Mouse (Mus musculus): ENCODE measurements around the gene Inhbe. TPM values are rescaled to one million over a fixed set of nuclear protein-coding genes. Genes with fewer than 3 reads are reported as not detected.

Inhbe gene
- polyA plus RNA-seq, 1 experiment from 2014 or later, result not detected

DNA sequence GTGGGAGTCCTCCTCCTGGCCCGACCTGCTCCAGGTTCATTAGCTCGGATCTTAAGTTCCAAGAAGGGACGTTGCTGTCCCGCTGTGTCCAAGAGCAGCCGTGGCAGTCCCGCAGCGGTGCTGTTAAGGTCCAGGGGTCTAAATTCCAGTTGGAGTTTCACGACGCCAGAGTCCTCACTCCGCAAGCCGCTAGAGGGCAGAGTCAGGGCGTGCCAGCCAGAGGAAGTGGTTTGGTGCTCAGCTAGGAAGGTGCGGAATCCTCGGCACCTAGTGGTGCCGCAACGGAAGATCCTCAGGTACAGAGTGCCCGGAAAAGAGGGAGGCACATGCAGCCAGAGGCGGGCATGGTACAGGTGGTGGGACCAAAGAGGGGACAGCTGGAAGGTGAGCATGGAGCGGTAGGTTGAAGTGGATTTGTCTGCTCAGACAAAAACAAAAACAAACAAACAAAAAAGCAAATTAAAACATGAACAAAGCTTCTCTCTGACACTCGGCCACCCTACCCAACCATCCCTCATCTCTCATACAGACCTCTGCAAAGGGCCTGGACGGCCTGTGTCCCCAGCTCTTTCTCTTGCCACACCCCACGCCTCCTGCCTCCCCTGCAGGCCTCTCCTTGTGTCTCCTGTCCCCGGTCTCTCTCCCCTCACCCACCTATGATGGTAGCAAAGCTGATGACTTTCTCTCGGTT, 3.5 kb downstream of the Inhbe start:
- peaks cover 11% of the 10 kb centered on the region for H3K27me3 ChIP-seq (ENCODE audit: control insufficient read depth, insufficient read depth, low read length)
- no peaks in the 10 kb centered on the region for H3K36me3 ChIP-seq (ENCODE audit: control insufficient read depth, insufficient read depth, low read length)
- 12% methylated on average over 24 of the region's 24 CpGs for WGBS (ENCODE audit: insufficient replicate concordance)
- peak overlapping the region; percentile 65 for H3K4me2 ChIP-seq
- no peaks in the 10 kb centered on the region for H3K9me3 ChIP-seq (replicated peaks; ENCODE audit: control insufficient read depth, low read length)
- H3K27ac ChIP-seq (ENCODE audit: low read depth, low read length), result no peak overlapping the region
- ATAC-seq (replicated peaks; ENCODE audit: insufficient number of reproducible peaks, low FRiP score, low TSS enrichment), result peak; percentile 70
- peak overlapping the region; percentile 59; the same call in 1 of the 2 replicates for H3K9ac ChIP-seq (ENCODE audit: low read depth, low read length)
- H3K4me1 ChIP-seq (ENCODE audit: control insufficient read depth, insufficient read depth, low read length), result no peaks in the 10 kb centered on the region
- peak overlapping the region; percentile 18; the same call in 1 of the 2 replicates for H3K4me3 ChIP-seq (ENCODE audit: low read depth, low read length)

GRCm38 (mm10) chr10:127349810-127350209, 4.4 kb downstream of the Inhbe start:
- Histone ChIP-seq H3K36me3 (ENCODE audit: control insufficient read depth, insufficient read depth, low read length) (no peaks in the 10 kb centered on the region), H3K4me1 (ENCODE audit: control insufficient read depth, insufficient read depth, low read length) (no peaks in the 10 kb centered on the region), H3K27me3 (ENCODE audit: control insufficient read depth, insufficient read depth, low read length) (peaks cover 11% of the 10 kb centered on the region), H3K27ac (ENCODE audit: low read depth, low read length) (no peak overlapping the region), H3K4me3 (ENCODE audit: low read depth, low read length) (no peak overlapping the region), H3K9ac (ENCODE audit: low read depth, low read length) (no peak overlapping the region), H3K9me3 (replicated peaks; ENCODE audit: control insufficient read depth, low read length) (no peaks in the 10 kb centered on the region), H3K4me2 (no peak overlapping the region)
- no peak for ATAC-seq (replicated peaks; ENCODE audit: insufficient number of reproducible peaks, low FRiP score, low TSS enrichment)
- WGBS (ENCODE audit: insufficient replicate concordance), result 67% methylated on average over 8 of the region's 8 CpGs

DNA sequence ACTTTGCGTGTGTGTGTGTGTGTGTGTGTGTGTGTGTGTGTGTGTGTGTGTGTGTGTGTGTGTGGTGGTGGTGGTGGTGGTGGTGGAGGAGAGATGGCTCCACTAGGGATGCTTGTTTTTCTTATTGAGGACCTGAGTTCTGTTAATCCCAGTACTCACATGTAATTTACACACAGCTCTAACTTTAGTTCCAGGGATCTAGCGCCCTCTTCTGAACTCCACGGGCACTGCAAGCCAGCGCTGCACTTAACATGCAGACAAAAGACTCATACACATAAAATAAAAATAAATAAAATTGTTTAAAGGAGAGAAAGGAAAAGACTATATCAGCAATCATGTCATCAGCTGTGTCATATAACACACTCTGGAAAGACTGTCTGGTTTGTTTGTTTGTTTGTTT, 5.3 kb downstream of the Inhbe start:
- no peaks in the 10 kb centered on the region for H3K9me3 ChIP-seq (replicated peaks; ENCODE audit: control insufficient read depth, low read length)
- H3K4me1 ChIP-seq (ENCODE audit: control insufficient read depth, insufficient read depth, low read length), result no peaks in the 10 kb centered on the region
- peaks cover 9% of the 10 kb centered on the region; the same call in 1 of the 2 replicates for H3K27me3 ChIP-seq (ENCODE audit: control insufficient read depth, insufficient read depth, low read length)
- no peaks in the 10 kb centered on the region for H3K36me3 ChIP-seq (ENCODE audit: control insufficient read depth, insufficient read depth, low read length)
- ATAC-seq (replicated peaks; ENCODE audit: insufficient number of reproducible peaks, low FRiP score, low TSS enrichment), result no peak
- 69% methylated on average over 4 of the region's 4 CpGs for WGBS (ENCODE audit: insufficient replicate concordance)
- H3K4me2 ChIP-seq, result no peak overlapping the region
- H3K4me3 ChIP-seq (ENCODE audit: low read depth, low read length), result no peak overlapping the region
- H3K9ac ChIP-seq (ENCODE audit: low read depth, low read length), result no peak overlapping the region
- no peak overlapping the region for H3K27ac ChIP-seq (ENCODE audit: low read depth, low read length)

- WGBS (ENCODE audit: insufficient replicate concordance), result 82% methylated on average over 3 of the region's 3 CpGs
- H3K4me1 ChIP-seq (ENCODE audit: control insufficient read depth, insufficient read depth, low read length), result peaks cover 6% of the 10 kb centered on the region; the same call in 1 of the 2 replicates
- no peak overlapping the region for H3K4me2 ChIP-seq
- no peak for ATAC-seq (replicated peaks; ENCODE audit: insufficient number of reproducible peaks, low FRiP score, low TSS enrichment)
- H3K27me3 ChIP-seq (ENCODE audit: control insufficient read depth, insufficient read depth, low read length), result peaks cover 11% of the 10 kb centered on the region
- no peak overlapping the region for H3K27ac ChIP-seq (ENCODE audit: low read depth, low read length)
- H3K9me3 ChIP-seq (replicated peaks; ENCODE audit: control insufficient read depth, low read length), result no peaks in the 10 kb centered on the region
- H3K36me3 ChIP-seq (ENCODE audit: control insufficient read depth, insufficient read depth, low read length), result no peaks in the 10 kb centered on the region
- H3K9ac ChIP-seq (ENCODE audit: low read depth, low read length), result no peak overlapping the region
- no peak overlapping the region for H3K4me3 ChIP-seq (ENCODE audit: low read depth, low read length)
Measured at GRCm38 (mm10) chr10:127346173-127346572, 8.0 kb downstream of the Inhbe start.

- Histone ChIP-seq H3K4me2 (no peak overlapping the region), H3K4me3 (ENCODE audit: low read depth, low read length) (no peak overlapping the region), H3K36me3 (ENCODE audit: control insufficient read depth, insufficient read depth, low read length) (no peaks in the 10 kb centered on the region), H3K9me3 (replicated peaks; ENCODE audit: control insufficient read depth, low read length) (no peaks in the 10 kb centered on the region), H3K9ac (ENCODE audit: low read depth, low read length) (no peak overlapping the region), H3K4me1 (ENCODE audit: control insufficient read depth, insufficient read depth, low read length) (peaks cover 21% of the 10 kb centered on the region), H3K27ac (ENCODE audit: low read depth, low read length) (no peak overlapping the region), H3K27me3 (ENCODE audit: control insufficient read depth, insufficient read depth, low read length) (peaks cover 22% of the 10 kb centered on the region)
- ATAC-seq (replicated peaks; ENCODE audit: insufficient number of reproducible peaks, low FRiP score, low TSS enrichment), result no peak
- 69% methylated on average over 3 of the region's 3 CpGs for WGBS (ENCODE audit: insufficient replicate concordance)
Measured at GRCm38 (mm10) chr10:127343029-127343428, 11.2 kb downstream of the Inhbe start.

DNA sequence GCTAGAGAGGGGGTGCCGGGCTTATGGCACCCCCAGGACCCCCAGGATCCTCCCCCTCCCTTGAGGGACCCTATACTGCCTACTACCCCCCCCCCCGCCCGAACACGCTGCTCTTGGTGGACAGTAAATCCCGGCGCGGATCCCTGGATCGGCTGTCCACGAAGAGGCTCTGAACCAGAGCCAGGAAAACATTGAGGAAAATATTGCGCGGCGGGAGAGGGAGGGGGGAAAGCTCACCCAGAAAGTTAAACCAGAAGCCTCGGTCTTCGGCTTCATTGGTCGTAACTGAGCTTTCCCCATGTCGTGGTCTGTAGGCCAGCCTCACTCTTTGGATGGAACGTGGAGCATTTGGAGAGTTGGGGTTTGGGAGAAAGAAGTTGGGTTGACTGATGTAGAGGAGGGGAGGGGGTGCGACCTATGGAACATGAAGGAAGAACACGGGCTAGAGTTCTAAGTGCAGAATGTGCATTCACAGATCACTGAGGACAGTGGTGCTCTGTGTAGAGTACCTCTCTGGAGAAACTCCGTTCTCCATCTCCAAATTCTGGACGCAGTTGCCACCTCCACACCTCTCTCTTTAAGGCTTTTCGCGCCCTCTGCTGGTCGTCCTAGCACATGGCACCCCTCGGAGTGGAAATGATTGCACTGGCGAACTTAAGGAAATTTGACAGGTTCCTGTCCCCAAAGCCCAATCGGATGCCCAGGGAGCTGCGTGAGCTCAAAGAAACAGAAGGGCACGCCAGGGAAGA, 12.1 kb downstream of the Inhbe start, which contains the start of gene Gli1:
Gene Gli1 (minus strand): TSS at position 84 of the 749 bp plus-strand sequence.
- H3K27ac ChIP-seq (ENCODE audit: low read depth, low read length), result peak within 1 kb of the TSS; percentile 15; the same call in 1 of the 2 replicates
- WGBS (ENCODE audit: insufficient replicate concordance), result under 1% methylated on average over 29 of the region's 29 CpGs
- no peaks in the 10 kb centered on the region for H3K36me3 ChIP-seq (ENCODE audit: control insufficient read depth, insufficient read depth, low read length)
- peak within 1 kb of the TSS; percentile 16; the same call in 1 of the 2 replicates for H3K9ac ChIP-seq (ENCODE audit: low read depth, low read length)
- H3K4me3 ChIP-seq (ENCODE audit: low read depth, low read length), result peak within 1 kb of the TSS; percentile 49
- H3K4me2 ChIP-seq, result peak within 1 kb of the TSS; percentile 93
- no peaks in the 10 kb centered on the region for H3K9me3 ChIP-seq (replicated peaks; ENCODE audit: control insufficient read depth, low read length)
- no peak; the same call in 1 of the 2 replicates for ATAC-seq (replicated peaks; ENCODE audit: insufficient number of reproducible peaks, low FRiP score, low TSS enrichment)
- peaks cover 21% of the 10 kb centered on the region for H3K4me1 ChIP-seq (ENCODE audit: control insufficient read depth, insufficient read depth, low read length)
- H3K27me3 ChIP-seq (ENCODE audit: control insufficient read depth, insufficient read depth, low read length), result peaks cover 22% of the 10 kb centered on the region

DNA sequence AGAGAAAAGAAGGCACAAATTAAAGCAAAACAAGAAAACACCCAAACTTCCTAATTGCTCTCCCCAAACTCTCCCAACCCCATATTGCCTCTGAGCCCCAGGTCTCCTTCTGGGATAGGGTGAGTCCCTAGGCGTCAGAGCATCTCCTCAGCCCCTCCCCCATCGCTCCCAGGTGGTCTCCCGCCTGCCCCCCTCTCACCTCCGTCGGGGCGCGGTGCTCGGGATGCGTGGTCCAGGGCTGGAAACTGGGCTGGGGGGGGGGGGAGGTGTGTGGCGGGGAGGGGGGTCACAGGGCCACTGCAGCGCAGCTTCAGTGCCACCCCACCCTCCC, 12.9 kb downstream of the Inhbe start:
- Histone ChIP-seq H3K36me3 (ENCODE audit: control insufficient read depth, insufficient read depth, low read length) (no peaks in the 10 kb centered on the region), H3K4me3 (ENCODE audit: low read depth, low read length) (peak overlapping the region; percentile 49), H3K9me3 (replicated peaks; ENCODE audit: control insufficient read depth, low read length) (no peaks in the 10 kb centered on the region), H3K27ac (ENCODE audit: low read depth, low read length) (peak overlapping the region; percentile 15; the same call in 1 of the 2 replicates), H3K27me3 (ENCODE audit: control insufficient read depth, insufficient read depth, low read length) (peaks cover 22% of the 10 kb centered on the region), H3K4me2 (peak overlapping the region; percentile 93), H3K9ac (ENCODE audit: low read depth, low read length) (no peak overlapping the region), H3K4me1 (ENCODE audit: control insufficient read depth, insufficient read depth, low read length) (peaks cover 21% of the 10 kb centered on the region)
- ATAC-seq (replicated peaks; ENCODE audit: insufficient number of reproducible peaks, low FRiP score, low TSS enrichment), result no peak
- 0% methylated on average over 9 of the region's 11 CpGs for WGBS (ENCODE audit: insufficient replicate concordance)

GRCm38 (mm10) chr10:127340577-127341359, 13.4 kb downstream of the Inhbe start:
- peak overlapping the region; percentile 93 for H3K4me2 ChIP-seq
- H3K4me3 ChIP-seq (ENCODE audit: low read depth, low read length), result peak overlapping the region; percentile 49
- H3K36me3 ChIP-seq (ENCODE audit: control insufficient read depth, insufficient read depth, low read length), result no peaks in the 10 kb centered on the region
- no peak for ATAC-seq (replicated peaks; ENCODE audit: insufficient number of reproducible peaks, low FRiP score, low TSS enrichment)
- peaks cover 22% of the 10 kb centered on the region for H3K27me3 ChIP-seq (ENCODE audit: control insufficient read depth, insufficient read depth, low read length)
- H3K4me1 ChIP-seq (ENCODE audit: control insufficient read depth, insufficient read depth, low read length), result peaks cover 21% of the 10 kb centered on the region
- WGBS (ENCODE audit: insufficient replicate concordance), result 1% methylated on average over 27 of the region's 27 CpGs
- no peaks in the 10 kb centered on the region for H3K9me3 ChIP-seq (replicated peaks; ENCODE audit: control insufficient read depth, low read length)
- peak overlapping the region; percentile 29; the same call in 1 of the 2 replicates for H3K9ac ChIP-seq (ENCODE audit: low read depth, low read length)
- peak overlapping the region; percentile 12; the same call in 1 of the 2 replicates for H3K27ac ChIP-seq (ENCODE audit: low read depth, low read length)

All from heart, embryonic 11.5 days (tissue).